Mouse (Mus musculus) left cerebral cortex, adult 8-10 months (tissue): ENCODE measurements around the gene Atp2c2. TPM values are rescaled to one million over a fixed set of nuclear protein-coding genes. Genes with fewer than 3 reads are reported as not detected.

Experiments
- total RNA-seq, 4 experiments: library from RNA; stranded (reverse); gene quantifications; 2 replicates each; pipeline ENCODE4 v1.2.4; 2022

Gene Atp2c2
- total RNA-seq, 4 experiments from 2014 or later: 1.5 to 2.0 (median 1.8) TPM

Other genes starting within 250 kb of the Atp2c2 start
- gene Slc38a8, start 198.3 kb upstream of the Atp2c2 start, total RNA-seq: under 1 TPM; 0.46 to 0.99 (median 0.71) TPM
- gene Mbtps1, start 141.3 kb upstream of the Atp2c2 start, total RNA-seq: 10 to 100 TPM; 73.0 to 83.3 (median 78.8) TPM
- 10 to 100 TPM; 51.4 to 63.6 (median 55.2) TPM for gene Hsdl1, start 124.8 kb upstream of the Atp2c2 start, total RNA-seq
- gene Dnaaf1, start 124.8 kb upstream of the Atp2c2 start, total RNA-seq: under 1 TPM in 3 of 4 experiments, not detected in 1; 0.33 to 0.59 (median 0.44) TPM
- gene Taf1c, start 94.8 kb upstream of the Atp2c2 start, total RNA-seq: 10 to 100 TPM in 1 of 4 experiments, 1 to 10 TPM in 3; 8.6 to 10.2 (median 9.7) TPM
- 1 to 10 TPM in 3 of 4 experiments, under 1 TPM in 1; 0.50 to 1.2 (median 1.2) TPM for gene Adad2, start 87.3 kb upstream of the Atp2c2 start, total RNA-seq
- gene Kcng4, start 64.3 kb upstream of the Atp2c2 start, total RNA-seq: 1 to 10 TPM; 2.5 to 3.3 (median 2.7) TPM
- 1 to 10 TPM; 6.0 to 8.4 (median 7.4) TPM for gene Wfdc1, start 33.6 kb upstream of the Atp2c2 start, total RNA-seq
- 10 to 100 TPM; 12.8 to 14.2 (median 13.6) TPM for gene Tldc1, start 78.4 kb downstream of the Atp2c2 start, total RNA-seq
- 100 to 1,000 TPM in 1 of 4 experiments, 10 to 100 TPM in 3; 52.1 to 105 (median 68.9) TPM for gene Cotl1, start 140.5 kb downstream of the Atp2c2 start, total RNA-seq
- 1 to 10 TPM; 7.4 to 8.6 (median 8.4) TPM for gene Klhl36, start 162.3 kb downstream of the Atp2c2 start, total RNA-seq
- gene Usp10, start 210.4 kb downstream of the Atp2c2 start, total RNA-seq: 10 to 100 TPM; 79.8 to 83.3 (median 82.0) TPM
- 10 to 100 TPM; 10.4 to 20.8 (median 16.4) TPM for gene Gm20388, start 210.8 kb downstream of the Atp2c2 start, total RNA-seq